Mouse (Mus musculus): ENCODE results near the gene Rnf19b. TPM values are rescaled to one million over a fixed set of nuclear protein-coding genes. Genes with fewer than 3 reads are reported as not detected.
A peak's percentile ranks its signal among the peaks of the same experiment; 100 is the strongest.

Gene Rnf19b
- total and polyA plus RNA-seq, 3 experiments, result 75.3 to 104 (median 98.3) TPM

DNA sequence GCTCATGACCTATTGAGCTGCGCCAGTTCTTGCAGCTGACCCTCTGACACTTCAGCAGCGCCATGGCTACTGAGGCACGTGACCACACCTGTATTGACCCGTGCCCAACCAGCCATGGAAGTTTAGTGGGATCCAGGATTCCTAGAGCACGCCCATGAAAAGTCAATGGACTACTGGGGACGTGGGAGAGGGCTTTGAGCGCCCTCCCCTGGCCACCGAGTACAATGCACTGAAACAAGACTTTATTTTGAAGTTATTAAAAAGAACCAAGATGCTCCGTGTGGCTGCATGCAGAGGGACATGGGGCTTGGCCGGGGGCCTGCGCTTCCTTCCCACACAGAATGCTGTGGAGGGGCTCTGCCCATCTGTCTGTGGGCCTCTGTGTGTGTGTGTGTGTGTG, 53.3 kb downstream of the Rnf19b start:
- Histone ChIP-seq H3K9me3 (replicated peaks; ENCODE audit: low read length) (peaks cover 10% of the 10 kb centered on the region), H3K79me2 (replicated peaks; ENCODE audit: control insufficient read depth, extremely low read depth, insufficient read depth, poor library complexity, severe bottlenecking) (no peaks in the 10 kb centered on the region), H3K27ac (ENCODE audit: insufficient read depth, low read depth) (no peak overlapping the region), H3K36me3 (replicated peaks in 1 of 2; ENCODE audit: control insufficient read depth in 1 of 2, insufficient read depth in 1 of 2, low read length in 1 of 2) (no peaks in the 10 kb centered on the region), H3K4me3 (replicated peaks in 1 of 3; ENCODE audit: low read depth in 2 of 3, low read length in 2 of 3, poor library complexity in 1 of 3) (no peak overlapping the region), H3K27me3 (replicated peaks) (peaks cover 69% of the 10 kb centered on the region), H3K4me2 (ENCODE audit: insufficient read depth, low read depth, poor library complexity, severe bottlenecking) (no peak overlapping the region), H3K9ac (ENCODE audit: insufficient read depth, low read depth) (no peak overlapping the region), H3K4me1 (ENCODE audit: control insufficient read depth in 1 of 2, insufficient read depth in 2 of 2) (peaks cover 3 to 6% of the 10 kb centered on the region in 2 experiments)
- peak; percentile 17 for DNase-seq (ENCODE audit: extremely low read depth)
- in situ Hi-C loops (cut with MboI; ENCODE audit: low pct_ligation_motif_present, low pct_unique_long_range_greater_than_20kb, low sequenced_read_pairs) (no loop called here), dilution Hi-C loops (cut with MboI; ENCODE audit: extremely low pct_ligation_motif_present, extremely low pct_unique_long_range_greater_than_20kb, low sequenced_read_pairs) (no loop called here)
- TF ChIP-seq CTCF (conservative IDR thresholded peaks at IDR 0.05 in 1 of 2, IDR thresholded peaks at IDR 0.05 in 1 of 2; ENCODE audit: low read depth in 2 of 2, low read length in 2 of 2) (peak; percentile 29 to 57; a peak in 3 of 4 replicates), UBTF (IDR thresholded peaks at IDR 0.05; ENCODE audit: low read depth, low read length) (no peak), RAD21 (IDR thresholded peaks at IDR 0.05; ENCODE audit: low read depth, low read length) (peak; percentile 43), SMC3 (IDR thresholded peaks at IDR 0.05; ENCODE audit: low read depth, low read length) (peak; percentile 32)

DNA sequence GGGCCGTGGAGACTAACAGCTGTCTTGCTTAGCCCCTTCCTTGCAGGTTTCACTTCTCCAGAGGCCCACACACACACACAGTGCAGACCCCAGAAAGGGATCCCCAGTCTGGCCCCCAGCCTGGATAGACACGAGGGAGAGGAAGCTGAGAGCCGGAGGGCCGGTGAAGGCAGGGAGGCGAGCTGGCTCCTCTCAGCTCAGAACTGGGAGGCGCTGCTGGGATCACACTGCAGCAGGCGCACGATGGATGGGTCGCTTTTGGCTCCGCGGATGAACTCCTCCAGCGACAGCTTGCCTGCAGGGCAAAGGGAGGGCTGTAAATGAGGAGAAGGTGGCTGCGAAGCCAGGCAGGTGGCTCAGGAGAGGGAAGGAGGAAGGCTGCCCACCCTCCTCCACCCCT, 54.2 kb downstream of the Rnf19b start:
- no peaks in the 10 kb centered on the region for H3K36me3 ChIP-seq (replicated peaks in 1 of 2; ENCODE audit: control insufficient read depth in 1 of 2, insufficient read depth in 1 of 2, low read length in 1 of 2)
- dilution Hi-C loops (cut with MboI; ENCODE audit: extremely low pct_ligation_motif_present, extremely low pct_unique_long_range_greater_than_20kb, low sequenced_read_pairs) (no loop called here), in situ Hi-C loops (cut with MboI; ENCODE audit: low pct_ligation_motif_present, low pct_unique_long_range_greater_than_20kb, low sequenced_read_pairs) (no loop called here)
- TF ChIP-seq ZNF384 (IDR thresholded peaks at IDR 0.05; ENCODE audit: low read depth, low read length) (no peak), TCF12 (IDR thresholded peaks at IDR 0.05; ENCODE audit: low read depth, low read length) (no peak), USF2 (conservative IDR thresholded peaks at IDR 0.05; ENCODE audit: low read depth, low read length) (no peak), MYC (IDR thresholded peaks at IDR 0.05; ENCODE audit: low read depth, low read length) (no peak), EP300 (IDR thresholded peaks at IDR 0.05; ENCODE audit: low read length) (no peak), POLR2AphosphoS2 (IDR thresholded peaks at IDR 0.05; ENCODE audit: low read depth, low read length) (no peak), ETS1 (conservative IDR thresholded peaks at IDR 0.05; ENCODE audit: low read depth, low read length) (no peak), IRF4 (IDR thresholded peaks at IDR 0.05; ENCODE audit: low read depth, low read length) (no peak), E2F4 (IDR thresholded peaks at IDR 0.05; ENCODE audit: insufficient replicate concordance, low read depth, low read length) (no peak), POLR2A (IDR thresholded peaks at IDR 0.05; ENCODE audit: low read depth, low read length) (no peak), CHD2 (IDR thresholded peaks at IDR 0.05; ENCODE audit: low read length) (no peak), MAZ (IDR thresholded peaks at IDR 0.05; ENCODE audit: low read depth, low read length) (no peak), RAD21 (IDR thresholded peaks at IDR 0.05; ENCODE audit: low read depth, low read length) (no peak), ZMIZ1 (IDR thresholded peaks at IDR 0.05; ENCODE audit: low read depth, low read length) (no peak), PAX5 (IDR thresholded peaks at IDR 0.05; ENCODE audit: low read length) (no peak), KAT2A (IDR thresholded peaks at IDR 0.05; ENCODE audit: insufficient replicate concordance, low read length) (no peak), NELFE (IDR thresholded peaks at IDR 0.05; ENCODE audit: low read depth, low read length) (no peak), RCOR1 (conservative IDR thresholded peaks at IDR 0.05; ENCODE audit: low read depth, low read length) (no peak), JUND (conservative IDR thresholded peaks at IDR 0.05; ENCODE audit: low read depth, low read length) (no peak), SIN3A (IDR thresholded peaks at IDR 0.05; ENCODE audit: low read length) (no peak)
- no peak overlapping the region for H3K9ac ChIP-seq (ENCODE audit: insufficient read depth, low read depth)
- DNase-seq (ENCODE audit: extremely low read depth), result no peak
- H3K27me3 ChIP-seq (replicated peaks), result peaks cover 71% of the 10 kb centered on the region
- H3K4me2 ChIP-seq (ENCODE audit: insufficient read depth, low read depth, poor library complexity, severe bottlenecking), result no peak overlapping the region
- peaks cover 6 to 7% of the 10 kb centered on the region in 2 experiments for H3K4me1 ChIP-seq (ENCODE audit: control insufficient read depth in 1 of 2, insufficient read depth in 2 of 2)
- peaks cover 10% of the 10 kb centered on the region for H3K9me3 ChIP-seq (replicated peaks; ENCODE audit: low read length)
- no peak overlapping the region for H3K27ac ChIP-seq (ENCODE audit: insufficient read depth, low read depth)
- H3K4me3 ChIP-seq (replicated peaks in 1 of 3; ENCODE audit: low read depth in 2 of 3, low read length in 2 of 3, poor library complexity in 1 of 3), result no peak overlapping the region
- no peaks in the 10 kb centered on the region for H3K79me2 ChIP-seq (replicated peaks; ENCODE audit: control insufficient read depth, extremely low read depth, insufficient read depth, poor library complexity, severe bottlenecking)

Measured in CH12.LX (cell line).